Mouse (Mus musculus): ENCODE results near the gene Npas3.

Gene Npas3

DNA sequence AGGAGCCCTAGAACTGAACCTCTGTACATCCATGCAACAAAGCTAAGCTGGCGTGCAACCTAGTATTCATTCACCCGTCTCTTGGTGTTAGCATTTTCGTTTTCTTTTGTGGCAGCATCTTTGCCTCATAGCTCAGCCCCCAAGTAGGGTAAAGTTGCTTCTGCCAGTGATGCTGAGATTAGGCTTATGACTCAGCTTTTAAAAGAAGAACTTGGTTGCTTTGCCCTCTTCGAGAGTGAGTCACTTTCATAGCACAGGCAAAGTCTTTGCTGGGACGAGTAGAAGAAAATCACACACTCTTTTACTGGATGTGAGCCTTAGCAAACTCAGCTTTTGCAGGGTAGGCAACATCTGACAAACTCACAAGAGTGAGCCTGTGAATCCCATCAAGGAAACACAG is 332.7 kb downstream of the Npas3 start:
- intact Hi-C loops (cut with DNase I), result no loop called here

DNA sequence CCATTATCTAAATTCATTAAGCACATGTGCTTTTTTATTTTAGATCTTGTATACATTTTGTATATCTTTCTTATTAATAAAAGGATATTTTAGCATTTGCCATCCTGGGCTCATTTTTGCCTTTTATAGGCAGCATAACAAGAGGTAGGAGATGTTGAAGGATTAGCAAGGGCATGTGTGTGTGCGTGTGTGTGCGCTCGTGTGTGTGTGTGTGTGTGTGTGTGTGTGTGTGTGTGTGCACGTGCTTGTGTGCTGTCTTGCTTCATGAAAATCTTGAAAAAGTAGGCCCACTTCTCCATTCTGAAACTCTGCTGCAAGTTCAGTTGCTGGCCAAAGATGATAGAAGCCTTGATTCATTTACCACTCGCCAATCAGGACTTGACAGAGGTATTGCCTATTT is 338.8 kb downstream of the Npas3 start:
- intact Hi-C loops (cut with DNase I), result no loop called here

DNA sequence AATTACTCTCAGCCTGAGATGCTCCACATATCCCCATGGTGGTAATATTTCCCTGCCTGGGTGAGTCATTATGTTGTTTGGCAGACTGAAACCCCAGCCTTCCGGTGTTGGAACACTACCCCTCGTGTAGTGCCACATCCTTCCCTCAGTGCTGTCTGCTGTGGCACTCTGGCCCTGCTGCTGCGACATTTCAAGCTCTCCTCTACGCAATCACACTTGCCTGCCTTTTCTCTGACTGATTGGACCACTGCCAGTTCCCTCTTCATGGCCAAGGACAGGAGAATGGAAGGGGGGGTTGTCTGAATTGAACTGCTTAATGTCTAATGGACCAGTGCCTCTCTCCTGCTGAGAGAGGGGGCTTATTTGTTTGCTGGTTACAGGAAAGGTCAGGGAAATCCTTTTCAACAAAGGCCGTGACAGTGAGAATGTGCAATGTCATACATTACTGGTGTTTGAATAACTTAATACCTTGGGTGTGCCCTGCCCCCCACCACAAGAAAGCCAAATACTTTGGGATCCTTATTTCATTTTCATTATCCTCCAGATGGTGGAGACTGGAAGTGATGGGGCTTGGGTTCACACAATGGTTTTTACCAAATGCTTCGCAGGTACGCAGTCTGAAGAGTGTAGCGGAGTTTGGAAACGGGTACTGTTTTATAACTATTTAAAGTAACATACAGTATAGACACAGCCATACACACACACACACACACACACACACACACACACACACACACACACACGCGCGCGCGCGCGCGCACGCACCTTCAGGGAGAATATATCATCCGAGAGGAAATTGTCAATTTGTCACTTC is 339.4 kb downstream of the Npas3 start:
- intact Hi-C loops (cut with DNase I), result no loop called here

DNA sequence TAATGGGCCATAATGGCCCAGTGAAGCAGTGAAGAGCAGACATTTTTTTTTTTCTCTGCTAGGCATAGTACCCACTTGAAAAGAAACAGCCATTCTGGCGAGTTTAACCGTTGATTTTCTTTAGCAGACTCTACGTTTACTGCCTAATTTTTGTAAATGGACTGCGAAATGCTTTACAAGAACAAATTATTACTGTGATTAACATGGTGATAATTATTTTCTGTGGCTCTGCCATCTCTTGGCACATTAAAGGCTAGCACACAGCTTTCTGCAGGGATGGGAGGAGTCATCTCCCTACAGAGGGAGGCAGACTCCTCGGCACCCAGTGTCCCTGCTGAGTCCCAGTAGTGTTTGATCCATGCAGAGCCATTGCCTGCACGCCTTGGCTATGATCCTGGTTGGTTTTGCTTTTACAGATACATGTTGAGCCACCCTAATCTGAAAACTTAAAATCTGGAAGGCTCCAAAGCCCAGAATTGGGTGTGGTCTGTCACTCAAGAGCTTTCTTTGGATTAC is 341.0 kb downstream of the Npas3 start:
- intact Hi-C loops (cut with DNase I), result no loop called here

DNA sequence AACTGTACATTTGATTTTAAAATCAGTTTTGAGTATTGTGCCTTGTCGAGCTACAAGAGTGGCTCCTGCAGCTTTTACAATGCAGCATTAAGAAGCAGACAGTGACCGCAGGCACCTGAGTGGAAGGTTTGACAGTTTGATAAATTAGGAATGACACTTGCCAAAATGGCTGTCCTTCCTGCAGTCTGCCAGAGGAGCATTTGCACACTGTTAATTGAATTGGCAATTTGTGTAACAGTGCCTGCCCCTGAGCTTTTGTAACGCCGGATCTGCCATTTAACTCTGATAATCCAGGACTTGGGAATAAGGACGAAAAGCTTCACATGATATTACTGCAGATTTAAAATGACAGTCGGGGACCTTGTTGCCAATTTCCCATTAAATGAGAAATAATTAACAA is 357.2 kb downstream of the Npas3 start:
- intact Hi-C loops (cut with DNase I), result no loop called here

DNA sequence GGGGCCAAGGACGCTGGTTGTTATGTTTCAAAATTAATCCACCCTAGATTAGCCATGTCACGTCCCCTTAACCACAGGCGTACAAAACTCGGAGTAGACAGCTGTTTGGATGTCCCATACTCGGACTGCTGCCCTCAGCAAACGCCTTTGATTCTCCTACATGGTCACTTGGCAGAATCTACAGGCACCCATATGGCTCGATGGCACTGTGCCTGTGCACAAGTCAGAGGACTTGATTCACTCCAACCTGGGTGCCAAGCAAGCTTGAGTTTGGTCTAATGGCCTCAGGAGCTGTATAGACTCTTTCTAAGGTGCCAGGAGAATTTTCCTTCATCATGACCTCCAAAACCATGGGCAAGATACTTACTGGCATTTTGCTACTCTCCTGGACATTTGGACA is 363.6 kb downstream of the Npas3 start:
- intact Hi-C loops (cut with DNase I), result no loop called here

DNA sequence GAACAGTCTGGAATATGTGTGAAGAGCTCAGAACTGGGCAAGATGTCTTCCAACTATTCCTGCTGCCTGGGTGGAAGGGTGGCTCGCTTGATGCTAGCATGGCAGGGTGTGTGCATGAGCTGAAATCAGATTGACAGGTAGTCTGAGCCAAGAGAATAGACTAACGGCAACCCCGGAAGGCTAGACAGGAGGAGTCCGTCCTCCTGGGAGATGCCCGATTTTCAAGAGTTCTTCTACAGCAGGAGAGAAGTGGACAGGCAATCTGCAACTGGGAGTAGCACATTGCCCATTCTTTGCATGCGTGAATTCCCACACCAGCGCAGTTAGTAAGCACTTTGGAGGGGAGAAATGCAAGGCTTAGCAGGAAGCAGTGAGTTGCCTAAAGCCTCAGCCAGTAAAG is 372.8 kb downstream of the Npas3 start:
- intact Hi-C loops (cut with DNase I), result no loop called here

DNA sequence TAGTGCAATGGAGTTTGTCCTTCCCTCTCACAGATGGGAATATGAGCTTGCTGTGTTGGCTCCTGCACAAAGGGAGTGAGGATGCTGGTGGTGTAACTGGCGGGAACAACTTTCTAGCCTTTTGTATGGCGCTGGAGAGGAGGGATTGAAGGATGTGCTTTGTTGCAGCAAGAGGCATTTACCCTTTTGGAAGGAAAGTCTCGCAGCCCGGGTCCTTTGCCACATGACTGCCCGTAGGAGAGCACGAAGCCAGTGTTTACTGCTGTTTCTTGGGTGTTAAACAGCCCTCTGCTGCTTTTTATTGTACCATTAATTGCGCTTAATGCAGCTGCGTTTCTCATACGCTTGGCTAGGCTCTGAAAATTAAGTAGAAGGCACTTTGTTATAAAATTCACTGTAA is 375.3 kb downstream of the Npas3 start:
- intact Hi-C loops (cut with DNase I), result no loop called here

DNA sequence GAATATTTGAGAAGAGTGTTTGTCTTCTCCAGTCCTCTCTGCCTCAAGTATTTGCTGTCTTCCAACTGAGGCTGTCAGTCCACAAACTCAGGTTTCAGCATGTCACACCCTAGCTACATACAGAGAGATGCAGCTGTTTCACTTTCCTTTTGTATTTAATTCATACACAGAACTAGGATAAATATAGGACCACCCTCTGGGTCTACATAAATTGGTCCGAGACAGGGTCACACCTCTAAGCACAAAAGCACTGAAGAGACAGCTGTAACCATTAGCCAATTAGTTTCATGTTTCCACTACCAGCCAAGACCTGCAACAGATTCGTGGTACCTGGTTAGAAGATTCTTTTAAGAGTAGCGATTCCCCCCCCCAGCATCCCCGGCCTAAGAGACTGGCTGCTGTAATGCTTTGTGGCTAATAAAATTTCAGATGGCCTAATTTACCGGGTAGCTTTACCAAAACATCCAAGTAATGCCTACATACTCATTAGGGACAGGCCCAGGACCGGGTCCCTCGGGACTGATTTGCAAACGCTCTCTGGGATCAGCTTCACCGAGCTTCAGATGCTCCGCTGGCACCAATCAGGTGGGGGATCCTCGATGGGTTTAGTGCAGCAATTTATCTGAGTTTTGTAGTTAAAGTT is 376.0 kb downstream of the Npas3 start:
- intact Hi-C loops (cut with DNase I), result no loop called here

DNA sequence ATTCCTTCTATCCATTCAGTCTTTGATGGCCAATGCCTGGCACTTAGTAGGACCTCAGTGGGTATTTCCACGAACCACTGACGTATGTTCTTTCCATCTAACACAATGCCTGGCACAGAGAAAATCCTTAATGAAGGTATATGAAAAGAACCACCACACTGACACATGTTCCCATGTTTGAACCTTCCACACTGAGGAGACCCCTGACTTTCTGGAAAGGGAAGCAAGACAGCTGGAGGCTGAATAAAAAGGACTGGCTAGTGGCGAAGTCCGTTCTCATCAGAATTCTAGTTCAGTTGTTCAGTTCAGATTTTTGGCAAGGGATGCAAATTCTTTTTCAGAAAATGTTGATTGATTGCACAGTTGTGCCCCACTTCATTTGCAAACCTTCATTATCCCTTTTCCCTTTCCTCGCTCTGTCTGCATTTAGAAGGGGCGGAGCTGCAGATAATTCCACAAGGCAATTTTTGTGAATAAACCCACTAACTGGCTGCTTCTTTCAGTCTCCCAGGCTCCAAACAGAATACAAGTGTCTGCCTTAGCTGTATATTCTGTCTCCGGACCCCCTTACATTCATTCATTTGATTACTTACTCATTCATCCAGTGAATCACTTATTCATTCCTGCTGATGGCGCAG is 381.1 kb downstream of the Npas3 start:
- intact Hi-C loops (cut with DNase I), result no loop called here

DNA sequence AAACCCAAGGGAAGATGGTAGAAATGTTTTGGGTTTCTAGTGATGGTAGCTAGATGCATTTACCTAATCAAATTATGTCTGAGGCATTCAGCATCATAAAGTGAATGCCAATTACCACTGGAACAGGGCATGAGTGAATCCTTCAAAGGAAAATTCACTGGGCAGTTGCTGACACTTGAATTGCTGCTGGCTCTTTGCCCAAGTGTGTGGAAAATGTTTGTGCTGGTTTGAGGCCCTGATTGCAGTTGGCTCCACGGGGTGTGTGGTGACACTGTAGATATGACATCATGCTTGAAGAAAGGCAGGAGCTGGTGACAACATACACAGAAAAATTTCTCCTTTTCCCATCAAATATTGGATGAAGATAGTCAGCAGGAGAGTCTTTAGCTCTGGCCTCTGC is 382.1 kb downstream of the Npas3 start:
- intact Hi-C loops (cut with DNase I), result no loop called here

DNA sequence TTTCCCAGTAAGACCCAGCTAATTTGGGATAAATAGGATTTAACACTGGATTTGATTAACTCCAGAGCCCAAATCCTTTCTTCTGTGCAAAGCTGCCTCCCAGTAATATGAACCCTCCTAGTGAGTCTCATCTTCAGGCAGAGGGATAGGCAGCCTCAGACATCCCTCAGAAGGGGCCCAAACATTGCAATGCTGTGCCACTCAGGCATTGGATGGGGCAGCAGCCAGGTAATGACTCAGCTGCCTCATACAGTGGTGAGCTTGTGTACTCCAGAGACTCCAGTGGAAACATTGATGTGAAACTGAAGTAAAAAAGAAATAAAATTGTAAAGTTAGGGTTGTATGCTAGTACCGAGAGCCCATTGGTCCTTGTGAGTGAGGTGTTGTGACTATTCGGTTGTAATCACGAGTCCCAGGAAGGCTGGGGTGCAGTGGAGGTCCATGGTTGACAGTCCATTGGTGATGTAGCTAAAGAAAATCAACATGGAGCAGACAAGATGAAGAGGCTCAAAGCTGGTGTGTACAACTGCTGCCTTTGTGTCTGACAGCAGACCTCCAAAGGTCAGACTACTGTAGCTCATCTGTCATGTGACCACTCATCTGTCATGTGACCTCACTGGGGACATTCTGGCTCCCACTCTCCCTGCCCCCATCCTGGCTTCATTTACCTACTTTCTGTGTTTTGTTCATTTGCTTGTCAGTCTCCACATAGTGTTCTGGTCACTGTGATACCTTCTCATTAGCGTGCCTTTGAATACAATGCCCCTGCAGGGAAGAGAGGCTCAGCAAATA is 383.0 kb downstream of the Npas3 start:
- intact Hi-C loops (cut with DNase I), result no loop called here

DNA sequence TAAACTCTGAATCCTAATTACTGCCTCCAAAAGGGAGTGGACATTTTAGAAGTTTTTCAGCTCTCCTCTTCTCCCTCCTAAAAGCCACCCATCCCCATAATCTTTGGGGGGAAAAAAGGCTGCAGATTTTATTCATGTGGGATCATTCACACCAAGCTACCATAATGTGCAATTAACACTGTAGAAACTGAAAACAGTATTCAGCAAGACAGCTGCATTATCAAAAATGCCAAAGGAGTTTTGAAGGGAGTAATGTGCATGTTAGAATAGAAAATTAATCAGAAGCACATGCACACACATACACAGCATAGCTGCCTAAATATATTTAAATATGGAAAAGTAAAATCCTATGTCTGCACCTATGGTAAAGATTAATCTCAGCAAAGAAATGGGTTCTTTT is 390.1 kb downstream of the Npas3 start:
- intact Hi-C loops (cut with DNase I), result no loop called here

DNA sequence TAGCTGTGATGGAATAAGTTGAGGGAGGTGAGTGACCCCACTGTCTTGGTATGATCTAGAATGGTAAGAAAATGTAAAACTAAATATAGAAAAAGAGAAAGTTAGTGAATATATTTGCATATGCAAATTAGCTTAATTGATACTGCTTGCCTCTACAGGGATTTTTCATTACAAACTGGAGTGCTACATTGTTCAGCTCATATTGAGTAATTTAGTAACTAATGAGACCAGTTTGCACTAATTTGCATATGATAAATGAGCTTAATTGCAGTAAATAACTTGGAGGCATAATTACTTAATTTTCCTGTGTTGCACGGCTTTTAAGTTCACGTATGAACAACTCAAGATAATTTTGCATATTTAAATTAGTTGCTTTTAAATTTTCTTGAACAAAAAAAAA is 398.8 kb downstream of the Npas3 start:
- intact Hi-C loops (cut with DNase I), result no loop called here

DNA sequence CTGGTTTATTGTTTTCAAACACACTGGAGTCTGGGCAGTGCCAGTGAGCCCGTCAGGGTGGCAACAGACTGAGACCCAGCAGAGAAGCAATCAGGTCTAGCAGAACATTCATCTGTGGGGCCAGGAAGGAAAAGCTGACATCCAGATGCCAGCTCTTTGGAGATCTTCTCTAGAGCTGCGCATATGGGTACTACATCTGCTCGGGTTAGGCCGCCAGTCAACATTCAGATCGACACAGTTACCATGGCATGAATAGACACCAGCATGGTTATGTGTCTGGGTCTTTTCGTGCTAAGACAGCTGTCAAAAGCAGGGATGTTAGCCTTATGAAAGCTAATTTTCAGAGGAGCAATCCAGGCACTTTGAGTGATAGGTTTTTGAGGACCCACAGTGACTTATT is 407.8 kb downstream of the Npas3 start:
- intact Hi-C loops (cut with DNase I), result no loop called here

DNA sequence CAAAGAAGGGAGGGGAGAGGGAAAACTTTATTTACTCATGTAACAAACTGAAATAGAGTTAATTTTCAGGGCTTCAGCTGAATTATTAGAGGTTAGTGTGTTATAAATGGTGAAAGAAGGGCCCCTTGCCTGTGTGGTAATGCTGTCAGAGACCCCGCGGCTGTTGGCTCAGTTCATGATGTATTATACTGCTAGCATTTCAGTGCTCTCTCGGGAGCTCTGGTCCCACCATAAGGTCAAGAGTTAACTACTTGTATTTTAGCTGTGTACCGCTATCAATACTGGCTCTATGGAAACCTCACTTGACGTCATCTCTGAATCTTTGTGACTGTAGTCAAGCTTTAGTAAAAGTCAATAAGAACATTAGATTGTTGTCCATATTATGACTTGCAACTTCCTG is 415.6 kb downstream of the Npas3 start:
- intact Hi-C loops (cut with DNase I), result no loop called here

DNA sequence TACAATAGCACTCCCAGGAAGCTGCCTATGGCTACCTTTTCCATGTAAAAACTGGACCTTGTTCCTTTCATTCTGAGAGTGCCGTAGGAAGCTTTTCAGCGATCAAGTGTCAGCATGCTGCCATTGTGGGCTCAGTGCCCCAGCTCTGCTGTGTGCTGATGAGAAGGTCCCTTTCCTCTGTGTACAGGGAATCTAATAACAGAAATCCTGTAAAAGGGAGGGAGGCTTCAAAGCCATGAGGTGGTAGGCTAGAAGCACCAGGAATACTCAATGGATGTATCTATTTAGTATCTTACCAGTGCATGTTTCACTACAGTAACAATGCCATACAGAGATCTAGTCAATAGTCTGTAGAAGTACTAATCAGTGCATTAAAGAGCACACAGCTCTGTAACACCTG is 423.4 kb downstream of the Npas3 start:
- intact Hi-C loops (cut with DNase I), result no loop called here

DNA sequence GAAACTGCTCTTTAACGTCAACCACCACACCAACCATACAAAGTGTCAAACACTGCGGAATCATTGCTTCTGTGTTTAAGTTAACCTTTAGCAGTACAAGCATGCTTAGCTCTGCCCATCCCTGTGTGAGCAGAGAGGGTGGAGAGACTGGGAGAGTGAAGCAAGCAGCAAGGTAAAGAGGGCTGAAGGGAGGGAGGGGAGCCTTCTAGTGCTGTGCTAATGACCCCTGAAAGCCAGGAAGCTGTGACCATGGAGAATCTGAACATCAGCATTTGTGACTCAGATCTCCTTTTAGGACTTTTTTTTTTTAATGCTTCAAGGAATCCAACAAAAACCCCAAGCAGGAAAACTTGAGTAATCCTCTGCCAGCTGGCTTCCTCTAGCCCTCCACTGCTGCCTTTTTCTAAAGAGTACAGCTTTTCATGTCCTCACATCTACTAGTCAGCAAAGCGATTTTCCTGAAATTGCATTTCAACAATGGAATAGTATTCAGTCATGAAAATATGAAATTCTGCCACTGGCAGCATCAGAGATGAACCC is 428.7 kb downstream of the Npas3 start:
- intact Hi-C loops (cut with DNase I), result no loop called here

DNA sequence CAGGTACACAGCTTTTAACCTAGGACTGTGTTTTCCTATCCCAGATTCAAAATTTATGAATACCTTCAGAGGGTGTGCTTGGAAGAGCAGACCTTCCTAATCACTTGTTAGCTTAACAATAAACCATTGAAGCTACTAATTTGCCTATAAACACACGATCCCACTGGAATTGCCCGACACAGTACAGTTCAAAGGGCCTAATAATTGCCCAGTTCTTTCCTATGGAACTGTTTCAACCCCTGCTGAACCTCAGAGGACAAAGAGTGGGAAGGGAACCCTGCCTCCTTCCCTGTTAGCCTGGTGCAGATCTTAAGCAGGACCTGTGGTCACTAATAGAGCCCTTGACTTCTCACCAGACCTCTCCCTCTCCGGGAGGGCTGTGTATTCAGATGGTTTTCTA is 429.7 kb downstream of the Npas3 start:
- intact Hi-C loops (cut with DNase I), result no loop called here

DNA sequence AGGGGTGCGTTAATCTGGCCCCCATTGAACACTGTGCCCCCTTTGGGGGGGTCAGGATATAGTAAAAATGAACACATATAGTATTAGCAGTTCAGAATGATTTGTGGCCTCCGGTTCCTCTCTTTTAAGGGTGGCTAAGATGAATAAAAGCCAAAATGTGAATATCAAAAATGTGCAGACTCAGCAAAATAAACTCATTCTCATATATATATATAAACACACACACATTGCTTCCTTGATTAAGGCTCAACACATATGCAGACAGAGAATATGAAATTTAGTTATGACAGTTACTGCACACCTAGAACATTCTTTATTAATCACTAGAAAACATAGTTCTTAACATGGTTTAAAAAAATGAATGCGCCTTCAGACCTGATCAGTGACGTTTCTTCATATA is 430.7 kb downstream of the Npas3 start:
- intact Hi-C loops (cut with DNase I), result no loop called here

DNA sequence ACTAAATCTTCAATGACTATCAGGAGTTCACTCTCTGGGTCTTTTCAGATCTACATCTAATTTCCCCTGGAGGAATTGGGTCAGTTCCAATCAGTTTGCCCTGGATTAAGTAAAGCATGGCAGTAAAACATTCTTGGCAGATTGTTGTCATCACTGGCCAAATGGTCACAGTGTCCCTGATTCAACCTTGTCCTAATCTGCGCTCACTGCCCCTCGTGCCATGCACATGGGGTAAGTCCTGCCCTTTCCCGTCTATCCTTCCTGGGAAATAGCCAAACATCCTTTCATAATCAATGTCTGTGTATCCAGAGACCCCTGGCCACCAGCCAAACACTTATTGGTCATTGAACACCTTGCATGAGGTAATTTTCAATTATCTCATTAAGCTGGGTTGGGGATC is 432.0 kb downstream of the Npas3 start:
- intact Hi-C loops (cut with DNase I), result loop anchor here (5.0 kb wide), 1 partner anchor 382 kb away; no protein-coding TSS in a partner anchor

All from adrenal gland (tissue).